In genomic region chr7:24315726-24316566, GRCm38 (mm10) we compare ENCODE assay signal across 9 mouse cellular contexts. TPM values are rescaled to one million over a fixed set of nuclear protein-coding genes. Genes with fewer than 3 reads are reported as not detected.
DNase-seq lines count a peak whose midpoint lies in the region; ATAC-seq and TF ChIP-seq lines count a peak whose summit lies in the region.
"Had no signal": no experiment of that assay in that cellular context is flagged by ENCODE, and none has a peak within 500 bp of the region (broad histone marks: within the 10 kb centered on the region; RNA-seq: fewer than 3 reads in every experiment).

No protein-coding gene starts in this region.

- no peaks in the 10 kb centered on the region for H3K79me2 ChIP-seq in heart, adult 2 months (replicated peaks; ENCODE audit: control insufficient read depth, insufficient read depth, low read length)

- TF ChIP-seq CTCF in heart, adult 2 months (IDR thresholded peaks at IDR 0.05): no peak
- TF ChIP-seq CTCF in G1E (IDR thresholded peaks at IDR 0.05; ENCODE audit: low read depth, low read length): no peak

- H3K4me1 ChIP-seq in heart, adult 2 months (ENCODE audit: control insufficient read depth, insufficient read depth, low read length): peaks cover 5% of the 10 kb centered on the region
- peaks cover 17% of the 10 kb centered on the region for H3K4me1 ChIP-seq in G1E (ENCODE audit: insufficient read depth, low read depth, low read length)
- H3K4me1 ChIP-seq in forebrain, embryonic 10.5 days: peaks cover 14% of the 10 kb centered on the region
- peaks cover 12% of the 10 kb centered on the region for H3K4me1 ChIP-seq in kidney, embryonic 15.5 days
- H3K4me1 ChIP-seq in midbrain, embryonic 14.5 days (ENCODE audit: control insufficient read depth, insufficient read depth, low read length): peaks cover 5% of the 10 kb centered on the region

- TF ChIP-seq EP300 in heart, adult 2 months (IDR thresholded peaks at IDR 0.05; ENCODE audit: insufficient read depth, low read depth, low read length): no peak

- no peak for TF ChIP-seq POLR2A in heart, adult 2 months (IDR thresholded peaks at IDR 0.05; ENCODE audit: insufficient read depth, low read depth, low read length)

- peak overlapping the region; percentile 73 for H3K27ac ChIP-seq in heart, adult 2 months
- peak overlapping the region; percentile 91 for H3K27ac ChIP-seq in forebrain, embryonic 10.5 days
- peak overlapping the region; percentile 76 for H3K27ac ChIP-seq in kidney, embryonic 15.5 days
- H3K27ac ChIP-seq in midbrain, embryonic 14.5 days (replicated peaks; ENCODE audit: low read depth, low read length): peak overlapping the region; percentile 75

- no peaks in the 10 kb centered on the region for H3K27me3 ChIP-seq in heart, adult 2 months (ENCODE audit: control insufficient read depth, insufficient read depth, low read length)
- H3K27me3 ChIP-seq in G1E (ENCODE audit: insufficient read depth, low read length): peaks cover 10% of the 10 kb centered on the region
- H3K27me3 ChIP-seq in forebrain, embryonic 10.5 days (ENCODE audit: poor library complexity, severe bottlenecking): no peaks in the 10 kb centered on the region; the same call in 1 of the 2 replicates
- H3K27me3 ChIP-seq in kidney, embryonic 15.5 days: 0 out of 2 replicates have a peak, but pooled peaks cover 3% of the 10 kb centered on the region
- H3K27me3 ChIP-seq in midbrain, embryonic 14.5 days (ENCODE audit: control insufficient read depth, insufficient read depth, low read length): no peaks in the 10 kb centered on the region

- ATAC-seq in G1E (ENCODE audit: extremely low read depth, insufficient number of reproducible peaks, low FRiP score, poor library complexity, severe bottlenecking): no peak
- ATAC-seq in kidney, embryonic 15.5 days (replicated peaks; ENCODE audit: low FRiP score): no peak
- ATAC-seq in midbrain, embryonic 14.5 days (ENCODE audit: low FRiP score, low TSS enrichment): peak; percentile 80; the same call in 1 of the 2 replicates

- peak overlapping the region; percentile 85 for H3K4me2 ChIP-seq in kidney, embryonic 15.5 days
- peak overlapping the region; percentile 80 for H3K4me2 ChIP-seq in midbrain, embryonic 14.5 days (ENCODE audit: low read length)

- H3K9me3 ChIP-seq in G1E (replicated peaks): no peaks in the 10 kb centered on the region
- H3K9me3 ChIP-seq in forebrain, embryonic 10.5 days: no peaks in the 10 kb centered on the region
- H3K9me3 ChIP-seq in kidney, embryonic 15.5 days (replicated peaks): no peaks in the 10 kb centered on the region
- no peaks in the 10 kb centered on the region for H3K9me3 ChIP-seq in midbrain, embryonic 14.5 days (ENCODE audit: control insufficient read depth, low read length)

- intact Hi-C loops in heart, adult 2 months (cut with DNase I): loop anchor here (1.0 to 5.0 kb wide), 7 partner anchors 47 to 571 kb away; partner anchors contain the start of genes Pinlyp, Xrcc1, Zfp108 and Zfp235

- 29% methylated on average over 29 of the region's 29 CpGs for whole genome bisulfite sequencing in heart, adult 2 months
- WGBS in forebrain, embryonic 10.5 days: 31% methylated on average over 29 of the region's 29 CpGs
- WGBS in kidney, embryonic 15.5 days: 27% methylated on average over 29 of the region's 29 CpGs
- 31% methylated on average over 29 of the region's 29 CpGs for WGBS in midbrain, embryonic 14.5 days

- DNase-seq in heart, adult 2 months: no peak
- no peak for DNase-seq in heart, adult 18-20 months
- no peak for DNase-seq in G1E (ENCODE audit: low spot score)
- DNase-seq in forebrain, embryonic 10.5 days (ENCODE audit: extremely low spot score, low spot score): no peak
- no peak for DNase-seq in midbrain, embryonic 14.5 days
- DNase-seq in adrenal gland, postnatal 10 days: no peak
- DNase-seq in thymus, postnatal 4 days: no peak

- H3K36me3 ChIP-seq in heart, adult 2 months (ENCODE audit: control insufficient read depth, insufficient read depth, low read length): no peaks in the 10 kb centered on the region
- peaks cover 36% of the 10 kb centered on the region for H3K36me3 ChIP-seq in G1E (replicated peaks)
- peaks cover 20% of the 10 kb centered on the region for H3K36me3 ChIP-seq in forebrain, embryonic 10.5 days (replicated peaks)
- H3K36me3 ChIP-seq in kidney, embryonic 15.5 days: peaks cover 21% of the 10 kb centered on the region
- H3K36me3 ChIP-seq in midbrain, embryonic 14.5 days (ENCODE audit: control insufficient read depth, insufficient read depth, low read length): peaks cover 17% of the 10 kb centered on the region

- peak overlapping the region; percentile 73 for H3K9ac ChIP-seq in heart, adult 2 months (ENCODE audit: low read depth, low read length)
- peak overlapping the region; percentile 68 for H3K9ac ChIP-seq in kidney, embryonic 15.5 days
- H3K9ac ChIP-seq in midbrain, embryonic 14.5 days (replicated peaks; ENCODE audit: low read length): peak overlapping the region; percentile 90

- peak overlapping the region; percentile 74 for H3K4me3 ChIP-seq in heart, adult 2 months
- H3K4me3 ChIP-seq in G1E (ENCODE audit: low read depth, low read length): peak overlapping the region; percentile 74
- peak overlapping the region; percentile 70 for H3K4me3 ChIP-seq in forebrain, embryonic 10.5 days
- H3K4me3 ChIP-seq in kidney, embryonic 15.5 days (replicated peaks): peak overlapping the region; percentile 66
- peak overlapping the region; percentile 62 for H3K4me3 ChIP-seq in midbrain, embryonic 14.5 days (replicated peaks; ENCODE audit: low read depth, low read length)

RNA-seq across cellular contexts. Expression of gene Zfp94, which starts 0.5 kb away (rescaled TPM):
- total RNA-seq in heart, adult 2 months (2021): 1 to 10 TPM; 1.9 to 2.7 TPM
- 3.4 and 3.8 TPM in 2 replicates for polyA plus RNA-seq in heart, adult 2 months (2012; rRNA removed)
- total RNA-seq in heart, adult 18-20 months (2021): 1 to 10 TPM; 2.5 TPM
- total RNA-seq in G1E (2014; fragmentation: Nextera tagmentation) (8.9 and 12.5 TPM in 2 replicates), G1E (2017) (5.4 and 6.0 TPM in 2 replicates)
- polyA plus RNA-seq in G1E (2012): 3.1 and 3.5 TPM in 2 replicates
- 12.9 and 13.2 TPM in 2 replicates for polyA plus RNA-seq in forebrain, embryonic 10.5 days (2016; fragmentation: Nextera tagmentation; extraction: Ambion mirVana)
- polyA plus RNA-seq in kidney, embryonic 15.5 days (2015; fragmentation: Nextera tagmentation; extraction: Ambion mirVana): 11.3 and 12.1 TPM in 2 replicates
- polyA plus RNA-seq in midbrain, embryonic 14.5 days (2014; fragmentation: Nextera tagmentation; extraction: Ambion mirVana): 18.9 and 19.2 TPM in 2 replicates
- total RNA-seq in adrenal gland, postnatal 10 days (2021): 1 to 10 TPM; 2.7 to 6.4 TPM

RNA-seq across cellular contexts. Expression of gene Zfp61, which starts 14.9 kb away (rescaled TPM):
- 1 to 10 TPM; 2.7 to 3.3 TPM for total RNA-seq in heart, adult 2 months (2021)
- 2.7 and 5.3 TPM in 2 replicates for polyA plus RNA-seq in heart, adult 2 months (2012; rRNA removed)
- total RNA-seq in heart, adult 18-20 months (2021): 1 to 10 TPM; 2.2 to 2.6 TPM
- total RNA-seq in G1E (2014; fragmentation: Nextera tagmentation) (14.7 and 19.0 TPM in 2 replicates), G1E (2017) (21.5 and 23.2 TPM in 2 replicates)
- polyA plus RNA-seq in G1E (2012): 3.9 and 5.0 TPM in 2 replicates
- 39.6 and 41.9 TPM in 2 replicates for polyA plus RNA-seq in forebrain, embryonic 10.5 days (2016; fragmentation: Nextera tagmentation; extraction: Ambion mirVana)
- polyA plus RNA-seq in kidney, embryonic 15.5 days (2015; fragmentation: Nextera tagmentation; extraction: Ambion mirVana): 40.0 and 43.9 TPM in 2 replicates
- 34.2 and 34.3 TPM in 2 replicates for polyA plus RNA-seq in midbrain, embryonic 14.5 days (2014; fragmentation: Nextera tagmentation; extraction: Ambion mirVana)
- 10 to 100 TPM in 1 of 2 experiments, 1 to 10 TPM in 1; 5.8 to 12.1 TPM for total RNA-seq in adrenal gland, postnatal 10 days (2021)

RNA-seq across cellular contexts. Expression of gene Tescl, which starts 17.8 kb away (rescaled TPM):
- not detected for total RNA-seq in heart, adult 2 months (2021)
- polyA plus RNA-seq in heart, adult 2 months (2012; rRNA removed): 0.35 and 0.66 TPM in 2 replicates
- under 1 TPM in 1 of 2 experiments, not detected in 1; 0.32 TPM for total RNA-seq in heart, adult 18-20 months (2021)
- total RNA-seq in G1E (2014; fragmentation: Nextera tagmentation): not detected in 2 replicates
- total RNA-seq in G1E (2017): not detected in 2 replicates
- not detected in 2 replicates for polyA plus RNA-seq in G1E (2012)
- polyA plus RNA-seq in forebrain, embryonic 10.5 days (2016; fragmentation: Nextera tagmentation; extraction: Ambion mirVana): 0.17 TPM in 1 of 2 replicates, not detected in the other
- polyA plus RNA-seq in kidney, embryonic 15.5 days (2015; fragmentation: Nextera tagmentation; extraction: Ambion mirVana): 0.43 TPM in 1 of 2 replicates, not detected in the other
- not detected in 2 replicates for polyA plus RNA-seq in midbrain, embryonic 14.5 days (2014; fragmentation: Nextera tagmentation; extraction: Ambion mirVana)
- total RNA-seq in adrenal gland, postnatal 10 days (2021): under 1 TPM; 0.36 to 0.42 TPM
- total RNA-seq: layer of hippocampus, adult 18-20 months had no signal

RNA-seq across cellular contexts. Expression of gene Lypd5, which starts 33.0 kb away (rescaled TPM):
- not detected for total RNA-seq in heart, adult 2 months (2021)
- not detected in 2 replicates for polyA plus RNA-seq in heart, adult 2 months (2012; rRNA removed)
- total RNA-seq in heart, adult 18-20 months (2021): not detected
- not detected in 2 replicates for total RNA-seq in G1E (2014; fragmentation: Nextera tagmentation)
- total RNA-seq in G1E (2017): not detected in 2 replicates
- not detected in 2 replicates for polyA plus RNA-seq in G1E (2012)
- polyA plus RNA-seq in forebrain, embryonic 10.5 days (2016; fragmentation: Nextera tagmentation; extraction: Ambion mirVana): not detected in 2 replicates
- polyA plus RNA-seq in kidney, embryonic 15.5 days (2015; fragmentation: Nextera tagmentation; extraction: Ambion mirVana): 0.28 TPM in 1 of 2 replicates, not detected in the other
- not detected in 2 replicates for polyA plus RNA-seq in midbrain, embryonic 14.5 days (2014; fragmentation: Nextera tagmentation; extraction: Ambion mirVana)
- not detected for total RNA-seq in adrenal gland, postnatal 10 days (2021)
- total RNA-seq: layer of hippocampus, adult 18-20 months had no signal

RNA-seq across cellular contexts. Expression of gene Zfp93, which starts 45.7 kb away (rescaled TPM):
- 1 to 10 TPM; 3.3 to 4.1 TPM for total RNA-seq in heart, adult 2 months (2021)
- polyA plus RNA-seq in heart, adult 2 months (2012; rRNA removed): 1.7 and 2.9 TPM in 2 replicates
- 1 to 10 TPM; 3.1 to 3.6 TPM for total RNA-seq in heart, adult 18-20 months (2021)
- total RNA-seq in G1E (2014; fragmentation: Nextera tagmentation) (1.9 and 2.4 TPM in 2 replicates), G1E (2017) (2.3 and 2.4 TPM in 2 replicates)
- polyA plus RNA-seq in G1E (2012): 0.36 and 0.79 TPM in 2 replicates
- 7.1 and 9.6 TPM in 2 replicates for polyA plus RNA-seq in forebrain, embryonic 10.5 days (2016; fragmentation: Nextera tagmentation; extraction: Ambion mirVana)
- polyA plus RNA-seq in kidney, embryonic 15.5 days (2015; fragmentation: Nextera tagmentation; extraction: Ambion mirVana): 10.7 and 11.5 TPM in 2 replicates
- 5.9 and 8.7 TPM in 2 replicates for polyA plus RNA-seq in midbrain, embryonic 14.5 days (2014; fragmentation: Nextera tagmentation; extraction: Ambion mirVana)
- total RNA-seq in adrenal gland, postnatal 10 days (2021): 1 to 10 TPM; 4.1 to 4.8 TPM
